Mouse (Mus musculus): ENCODE results near the gene Zfp870.
"Not testable (repeated sequence)": the region's sequence is repeated elsewhere in the genome, so short reads cannot be mapped to it uniquely, and the experiment has no call there.

The Zfp870 gene

DNA sequence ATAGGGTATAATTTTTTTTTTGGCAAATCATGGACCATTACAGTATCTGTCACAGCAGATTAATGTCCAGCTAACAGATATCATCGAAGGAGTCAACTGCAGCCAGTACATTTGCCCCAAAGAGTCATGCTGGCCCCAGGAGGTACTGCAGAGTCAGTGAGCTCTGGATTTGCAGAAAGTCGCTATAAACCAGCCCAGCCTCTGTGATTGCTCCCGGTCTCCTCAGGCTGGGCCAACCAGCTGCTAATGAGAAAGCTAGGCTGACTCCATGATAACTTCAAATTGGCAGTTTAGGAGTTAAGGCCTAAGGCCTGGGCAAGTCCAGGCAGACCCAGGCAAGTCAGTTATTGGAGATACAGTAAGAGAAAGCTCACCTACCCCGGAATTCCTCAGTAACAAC, 19.4 kb downstream of the Zfp870 start:
- in situ Hi-C loops (cut with MboI; ENCODE audit: low sequenced_read_pairs) = no loop called here

DNA sequence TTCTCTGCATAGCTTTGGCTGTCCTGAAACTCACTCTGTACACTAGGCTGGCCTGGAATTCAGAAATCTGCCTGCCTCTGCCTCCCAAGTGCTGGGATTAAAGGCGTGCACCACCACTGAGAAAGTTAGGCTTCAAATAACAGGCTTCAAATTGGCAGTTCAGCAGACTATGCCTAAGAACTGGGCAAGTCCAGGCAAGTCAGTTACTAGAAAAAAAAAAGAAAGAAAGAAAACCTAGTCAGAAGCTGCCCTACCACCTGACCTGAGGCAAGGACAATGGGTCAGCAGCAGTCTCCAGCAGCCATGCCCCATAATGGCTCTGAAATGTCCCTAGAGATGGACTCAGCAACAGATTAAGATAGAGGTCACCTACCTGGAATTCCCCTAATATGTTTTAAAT, 20.0 kb downstream of the Zfp870 start:
- in situ Hi-C loops (cut with MboI; ENCODE audit: low sequenced_read_pairs) = no loop called here

DNA sequence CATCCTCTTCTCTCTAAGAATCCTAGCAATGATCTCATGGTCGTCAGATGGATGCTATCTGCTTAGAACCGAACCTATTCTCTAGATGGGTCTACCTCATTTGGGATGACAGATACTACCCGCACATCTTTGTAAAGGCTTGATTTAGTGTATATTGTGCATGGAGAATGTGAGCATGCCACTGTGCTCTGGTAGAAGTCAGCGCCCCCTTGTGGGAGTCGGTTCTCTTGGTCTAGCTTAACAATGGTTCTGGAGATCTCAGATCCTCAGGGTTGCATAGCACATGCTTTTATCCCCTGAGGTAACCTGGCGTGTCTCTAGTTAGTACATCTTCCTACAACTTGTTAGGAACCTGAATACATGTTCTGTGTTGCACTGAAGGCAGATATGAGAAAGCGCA, 24.2 kb downstream of the Zfp870 start:
- in situ Hi-C loops (cut with MboI; ENCODE audit: low sequenced_read_pairs) = not testable (repeated sequence)

DNA sequence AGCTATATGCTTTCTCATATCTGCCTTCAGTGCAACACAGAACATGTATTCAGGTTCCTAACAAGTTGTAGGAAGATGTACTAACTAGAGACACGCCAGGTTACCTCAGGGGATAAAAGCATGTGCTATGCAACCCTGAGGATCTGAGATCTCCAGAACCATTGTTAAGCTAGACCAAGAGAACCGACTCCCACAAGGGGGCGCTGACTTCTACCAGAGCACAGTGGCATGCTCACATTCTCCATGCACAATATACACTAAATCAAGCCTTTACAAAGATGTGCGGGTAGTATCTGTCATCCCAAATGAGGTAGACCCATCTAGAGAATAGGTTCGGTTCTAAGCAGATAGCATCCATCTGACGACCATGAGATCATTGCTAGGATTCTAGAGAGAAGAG, 34.7 kb downstream of the Zfp870 start:
- in situ Hi-C loops (cut with MboI; ENCODE audit: low sequenced_read_pairs) = not testable (repeated sequence)

DNA sequence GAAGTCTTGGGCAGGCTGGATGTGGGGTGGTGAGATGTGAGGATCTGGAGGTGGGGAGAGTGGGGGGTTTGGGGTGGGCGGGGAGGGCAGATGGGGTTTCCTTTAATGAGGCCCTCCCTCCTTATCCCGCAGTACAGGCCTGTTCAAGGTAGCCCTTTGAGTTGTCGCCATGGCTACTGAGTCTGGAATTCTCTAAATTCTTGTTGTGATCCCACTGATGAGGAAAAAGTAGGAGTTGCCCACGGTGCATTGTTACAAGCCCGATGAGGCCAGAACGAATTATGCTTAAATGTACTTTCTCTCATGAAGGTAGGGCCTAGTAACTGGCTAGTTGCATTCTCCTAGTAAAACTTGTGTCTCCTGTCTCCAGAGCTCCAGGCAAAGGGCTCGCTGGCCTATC, 39.9 kb downstream of the Zfp870 start:
- in situ Hi-C loops (cut with MboI; ENCODE audit: low sequenced_read_pairs) = no loop called here

DNA sequence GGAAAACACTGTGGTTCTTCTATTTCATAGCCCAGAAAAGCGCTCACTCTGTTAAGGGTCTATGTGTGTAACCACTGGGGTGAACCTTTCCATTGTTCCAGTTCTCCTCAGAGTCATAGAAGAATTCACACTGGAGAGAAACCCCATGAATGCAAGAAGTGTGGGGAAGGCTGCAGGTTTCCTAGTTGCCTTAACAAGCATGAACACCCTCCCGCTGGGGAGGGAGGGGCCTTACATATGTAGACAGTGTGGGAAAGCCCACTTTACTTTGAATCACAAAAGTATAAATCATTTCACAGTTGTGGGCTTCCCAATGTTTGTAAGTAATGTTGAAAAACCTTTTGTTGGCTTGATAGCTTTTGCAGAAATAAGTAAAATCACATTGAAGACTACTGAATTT, 50.1 kb downstream of the Zfp870 start:
- in situ Hi-C loops (cut with MboI; ENCODE audit: low sequenced_read_pairs) = no loop called here

DNA sequence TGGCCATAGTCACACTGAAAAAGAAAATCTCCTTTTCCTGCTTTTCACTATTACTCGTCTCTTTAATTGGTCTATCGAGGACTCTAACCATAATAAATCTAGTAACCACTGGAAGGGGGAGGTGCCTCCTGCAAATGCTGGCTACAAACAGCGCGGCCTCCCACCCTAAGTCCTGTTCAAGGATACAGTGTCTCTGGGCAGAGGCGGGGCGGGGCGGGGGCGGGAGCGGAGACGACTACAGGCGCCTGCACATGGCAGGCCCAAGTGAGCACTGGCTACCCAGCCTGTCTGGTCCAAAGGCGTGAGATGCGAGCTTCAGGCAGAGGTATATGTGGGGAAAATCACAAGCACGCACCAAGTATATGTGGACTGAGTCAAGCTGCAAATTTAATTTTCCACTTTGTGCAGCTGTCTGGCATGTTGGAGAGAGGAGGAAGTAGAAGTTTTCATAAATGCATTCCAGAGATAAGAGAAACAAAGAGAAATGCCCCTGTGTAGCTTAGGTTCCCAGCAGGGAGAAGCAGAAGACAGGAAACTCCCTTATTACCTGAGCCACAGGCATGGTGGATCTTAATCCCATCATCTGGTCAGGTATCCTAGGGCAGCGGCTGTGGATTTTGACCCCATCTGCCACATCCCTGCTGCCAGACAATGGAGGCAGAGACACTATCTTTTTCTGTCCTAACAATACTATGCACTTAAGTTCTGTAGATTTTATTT, 52.2 kb downstream of the Zfp870 start:
- in situ Hi-C loops (cut with MboI; ENCODE audit: low sequenced_read_pairs) = no loop called here

DNA sequence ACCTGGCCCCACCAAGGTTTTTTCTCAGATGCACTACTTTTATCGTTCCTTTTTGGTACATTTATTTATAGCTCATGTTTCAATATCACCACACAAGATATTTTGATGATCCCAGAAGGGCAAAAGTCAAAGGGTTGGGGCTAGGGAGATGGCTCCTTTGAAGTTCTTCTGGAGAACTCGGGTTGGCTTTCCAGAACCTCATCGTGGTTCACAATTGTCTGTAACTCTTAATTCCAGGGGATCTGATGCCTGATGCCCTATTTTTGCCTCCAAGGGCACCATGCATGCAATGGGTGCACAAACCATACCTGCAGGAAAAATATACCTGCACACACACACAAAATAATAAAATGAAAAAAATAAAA, 61.0 kb downstream of the Zfp870 start:
- in situ Hi-C loops (cut with MboI; ENCODE audit: low sequenced_read_pairs) = no loop called here

DNA sequence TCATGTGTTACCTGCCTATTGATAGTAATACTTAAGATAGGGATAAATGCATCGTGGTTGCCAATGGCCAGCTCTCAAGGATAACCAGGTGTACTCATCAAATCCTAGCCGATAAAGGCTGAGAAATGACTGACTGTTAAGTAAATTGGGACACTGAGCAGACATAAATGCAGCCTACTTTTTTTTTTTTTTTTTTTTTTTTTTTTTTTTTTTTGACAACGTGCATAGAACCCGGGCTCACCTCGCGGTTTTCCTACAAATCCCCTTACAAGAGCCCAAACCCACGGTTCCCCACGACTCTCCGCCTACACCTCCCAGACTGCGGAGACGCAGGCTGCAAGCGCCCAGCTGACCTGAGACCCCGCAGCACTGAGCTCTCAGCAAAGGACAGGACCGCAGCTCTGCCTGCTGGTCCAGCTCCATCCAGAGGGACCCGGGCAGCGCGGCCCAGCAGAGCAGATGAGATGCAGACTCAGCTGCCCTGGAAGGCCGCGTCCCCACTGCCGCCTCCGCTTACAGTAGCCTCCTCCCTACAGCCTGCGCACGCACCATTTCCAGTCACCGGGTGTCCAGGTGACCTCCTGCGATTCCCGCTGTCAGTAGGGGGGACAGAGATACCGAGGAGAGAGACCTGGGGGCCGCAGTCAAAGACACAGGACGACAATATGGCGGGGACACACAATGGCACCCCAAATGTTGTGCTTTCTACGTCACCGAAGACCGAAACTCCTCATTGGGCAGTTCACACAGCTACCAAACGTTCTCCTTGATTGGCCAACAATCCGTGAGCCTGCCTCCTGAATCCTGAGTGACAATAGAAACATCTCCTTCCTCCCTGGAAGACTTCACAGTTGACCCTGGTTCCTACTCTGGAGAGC, 61.7 kb downstream of the Zfp870 start, which contains the start of gene Zfp799:
Zfp799 (minus strand) TSS at position 722 of the 878 bp plus-strand sequence.
- in situ Hi-C loops (cut with MboI; ENCODE audit: low sequenced_read_pairs) = no loop called here

Measured in CH12F3 (cell line).